Mouse (Mus musculus) gastrocnemius, postnatal 36 days (tissue): ENCODE measurements around the gene Rabep1. TPM values are rescaled to one million over a fixed set of nuclear protein-coding genes. Genes with fewer than 3 reads are reported as not detected.

ENCODE experiments used
- DNase-seq, 2 experiments: peaks; one replicate each; pipeline ENCODE4 v3.0.0; 2022
- intact Hi-C: fragments of 180-260 bp; cut with DNase I; formaldehyde crosslinking; loops from one replicate; pipeline ENCODE4 v1.15.1; 2025
- long read RNA-seq, 2 experiments: library from polyadenylated mRNA; stranded (forward); transcript quantifications; one replicate each; pipeline ENCODE4 v2.0.0; 2021
- total RNA-seq, 2 experiments: library from RNA; stranded (reverse); gene quantifications; 2 replicates each; pipeline ENCODE4 v1.2.3; 2021

The Rabep1 gene
- total RNA-seq: 10 to 100 TPM; 27.0 to 31.3 TPM
- long read RNA-seq, experiment 1, full-length matches to known transcripts: 1 of 11 reads
- long read RNA-seq, experiment 1, partial matches to known transcripts: 4 of 11 reads
- long read RNA-seq, experiment 1, other reads (novel, unspliced or antisense): 6 of 11 reads
- long read RNA-seq, experiment 2, full-length matches to known transcripts: 3 of 9 reads
- long read RNA-seq, experiment 2, partial matches to known transcripts: 3 of 9 reads
- long read RNA-seq, experiment 2, other reads (novel, unspliced or antisense): 3 of 9 reads

DNA sequence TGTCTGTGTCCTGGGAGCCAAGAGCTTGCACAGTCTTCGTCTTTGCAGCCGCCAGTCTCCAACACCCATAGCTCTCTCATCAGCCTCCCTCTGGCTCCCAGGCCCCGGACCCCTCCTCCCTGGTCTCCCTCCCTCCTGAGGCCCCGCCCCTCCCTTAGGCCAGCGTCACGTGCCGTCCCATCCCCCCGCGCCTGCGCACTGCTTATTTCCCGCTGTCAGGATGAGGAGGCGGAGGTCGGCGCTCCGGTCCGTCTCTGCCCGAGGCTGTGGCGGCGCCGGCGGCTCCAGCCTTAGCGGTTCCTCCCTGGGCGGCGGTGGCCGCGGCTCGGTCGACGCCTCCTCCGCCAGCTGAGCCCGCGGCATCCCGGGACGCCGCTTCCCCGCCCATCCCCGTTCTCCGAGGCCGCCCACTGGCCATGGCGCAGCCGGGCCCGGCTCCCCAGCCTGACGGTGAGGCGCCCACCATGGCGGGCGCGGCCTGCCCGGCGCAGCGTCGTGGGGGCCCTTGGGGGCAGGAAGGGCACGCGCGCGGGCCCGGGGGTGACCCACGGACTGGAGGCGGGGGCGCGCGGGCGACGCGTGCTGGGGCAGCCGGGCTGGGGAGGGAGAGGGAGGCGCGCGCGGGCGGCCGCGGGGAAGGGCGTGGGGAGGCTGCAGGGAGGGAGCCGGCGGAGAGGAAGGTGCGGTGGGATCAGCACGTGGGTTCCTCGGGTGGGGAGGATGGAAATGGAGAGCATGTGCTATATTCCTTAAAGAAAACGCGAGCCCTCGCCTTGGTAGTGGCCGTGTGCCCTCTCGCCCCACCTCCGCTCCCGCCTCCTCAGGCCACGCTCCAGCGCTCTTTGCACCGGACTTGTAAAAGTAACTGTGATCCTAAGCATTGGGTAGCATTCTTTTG is at the start of gene Rabep1:
TSS of gene Rabep1 (plus strand) at position 220 of the 898 bp plus-strand sequence.
- peak; percentile 90 to 96 for DNase-seq

DNA sequence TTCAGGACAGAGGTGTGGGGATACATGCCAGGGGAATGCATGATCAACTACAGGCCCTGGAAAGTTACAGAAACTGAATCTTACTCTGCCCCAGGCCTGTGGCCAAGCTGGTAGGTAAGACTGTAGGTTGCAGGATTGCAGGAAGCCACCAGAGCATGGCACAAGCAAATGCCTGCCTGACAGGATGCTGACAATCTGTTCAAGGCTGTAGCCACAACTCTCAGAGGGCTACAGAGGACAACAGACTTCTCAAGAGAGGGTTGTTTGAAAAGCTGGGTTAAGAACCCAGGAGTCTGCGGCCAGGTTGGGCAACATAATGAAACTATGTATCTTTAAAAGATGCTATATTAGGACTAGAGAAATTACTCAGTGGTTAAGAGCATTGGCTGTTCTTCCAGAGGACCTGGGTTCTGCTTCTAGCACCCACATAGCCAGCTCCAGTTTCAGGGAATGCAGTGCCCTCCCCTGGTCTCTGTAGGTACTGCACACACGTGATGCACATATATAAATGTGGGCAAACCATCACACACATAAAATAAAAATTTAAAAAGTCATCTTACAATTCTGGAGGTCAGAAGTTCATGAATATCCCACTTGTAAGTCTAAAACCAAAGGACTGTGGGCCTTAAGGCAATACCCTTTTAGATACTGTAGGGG is 42.2 kb upstream of the Rabep1 start:
- intact Hi-C loops: no loop called here
- DNase-seq: no peak

More for the DNA sequence above, at the start of gene Rabep1:
- intact Hi-C loops: no loop called here

DNA sequence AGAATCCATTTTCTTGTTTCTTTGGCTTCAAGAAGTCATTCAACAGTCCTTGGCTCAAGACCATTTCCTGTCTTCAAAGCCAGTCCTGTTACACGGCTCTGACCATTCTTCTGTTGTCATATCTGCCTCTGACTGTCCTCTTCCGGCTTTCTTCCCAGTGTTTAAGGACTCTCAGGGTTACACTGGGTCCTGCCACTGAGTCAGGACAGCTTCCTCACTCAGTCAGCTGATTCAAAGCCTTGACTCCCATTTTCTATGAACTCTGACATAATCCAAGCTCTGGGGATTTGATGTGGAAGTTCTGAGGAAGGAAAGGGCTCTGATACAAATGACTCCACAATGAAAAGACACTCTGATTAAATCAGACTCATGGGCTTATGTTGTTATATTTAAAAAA is 41.7 kb upstream of the Rabep1 start:
- intact Hi-C loops: no loop called here
- DNase-seq: no peak

DNA sequence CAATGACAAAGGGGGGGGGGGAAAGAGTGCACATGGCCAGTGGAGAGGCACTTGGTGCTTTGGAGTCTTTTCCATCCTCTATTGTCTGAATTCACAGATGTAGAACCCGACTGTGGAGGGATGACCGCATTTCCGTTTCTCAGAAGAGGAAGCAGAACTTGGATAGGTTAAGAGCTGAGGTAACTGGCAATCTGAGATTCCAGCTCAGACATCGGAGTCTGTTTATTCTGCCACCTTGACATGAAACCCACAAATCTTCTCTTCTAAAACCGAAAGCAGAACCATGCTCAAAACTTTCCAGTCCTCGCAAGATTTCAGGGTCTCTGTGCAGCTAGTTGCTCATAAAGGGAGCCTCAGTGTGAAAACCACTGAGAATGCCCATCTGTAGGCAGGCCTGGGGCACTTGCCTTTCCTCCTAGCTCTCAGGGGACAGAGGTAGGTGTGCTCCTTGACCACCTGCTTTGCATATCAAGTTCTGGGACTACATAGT is 40.8 kb upstream of the Rabep1 start:
- no peak for DNase-seq
- intact Hi-C loops: no loop called here

- no peak for DNase-seq
- intact Hi-C loops: no loop called here
Measured at GRCm38 (mm10) chr11:70804395-70804794, 40.2 kb upstream of the Rabep1 start.

GRCm38 (mm10) chr11:70805641-70806175 is 38.9 kb upstream of the Rabep1 start:
- no peak for DNase-seq
- intact Hi-C loops: no loop called here

- intact Hi-C loops: no loop called here
- no peak for DNase-seq
Measured at GRCm38 (mm10) chr11:70806697-70807096, 37.9 kb upstream of the Rabep1 start.

DNA sequence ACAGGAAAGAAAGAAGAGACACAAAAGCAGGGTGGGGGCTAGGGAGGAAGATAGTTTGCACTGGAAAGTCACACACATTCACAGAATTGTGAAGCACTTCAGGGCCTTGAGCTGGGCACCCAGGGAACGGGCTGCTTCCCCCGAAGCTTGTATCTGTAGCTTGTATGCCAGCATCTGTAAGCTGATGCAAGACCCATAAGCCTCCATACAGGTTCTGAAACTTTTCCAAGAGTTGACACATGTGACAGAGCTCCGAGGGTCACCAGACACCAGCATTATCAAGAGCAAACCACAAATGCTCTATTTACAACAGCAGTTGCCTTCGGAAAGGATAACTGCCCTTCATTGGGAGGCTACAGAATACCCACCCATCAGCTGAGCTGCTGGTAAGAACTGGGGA is 36.9 kb upstream of the Rabep1 start:
- intact Hi-C loops: no loop called here
- no peak for DNase-seq

- intact Hi-C loops: no loop called here
- no peak for DNase-seq
Measured at GRCm38 (mm10) chr11:70808101-70808500, 36.5 kb upstream of the Rabep1 start.

DNA sequence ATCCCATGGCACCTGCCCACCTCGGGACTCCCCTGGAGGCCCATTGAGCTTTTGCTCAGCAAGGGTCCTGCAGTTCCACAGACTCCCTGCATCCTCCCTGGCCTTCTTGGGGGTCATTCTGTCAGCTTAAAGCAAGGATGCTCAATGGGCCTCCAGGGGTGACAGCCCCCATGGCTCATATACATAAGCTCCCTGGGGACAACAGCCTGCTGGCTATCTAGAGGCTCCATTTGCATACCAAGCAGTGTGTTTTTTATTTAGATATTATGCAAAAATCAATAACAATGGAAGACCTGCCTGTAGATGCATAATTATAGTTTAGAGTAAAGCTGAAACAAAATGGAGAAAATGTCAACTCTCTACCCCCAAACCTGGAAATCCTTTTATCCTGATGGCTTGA is 35.6 kb upstream of the Rabep1 start:
- no peak for DNase-seq
- intact Hi-C loops: no loop called here

DNA sequence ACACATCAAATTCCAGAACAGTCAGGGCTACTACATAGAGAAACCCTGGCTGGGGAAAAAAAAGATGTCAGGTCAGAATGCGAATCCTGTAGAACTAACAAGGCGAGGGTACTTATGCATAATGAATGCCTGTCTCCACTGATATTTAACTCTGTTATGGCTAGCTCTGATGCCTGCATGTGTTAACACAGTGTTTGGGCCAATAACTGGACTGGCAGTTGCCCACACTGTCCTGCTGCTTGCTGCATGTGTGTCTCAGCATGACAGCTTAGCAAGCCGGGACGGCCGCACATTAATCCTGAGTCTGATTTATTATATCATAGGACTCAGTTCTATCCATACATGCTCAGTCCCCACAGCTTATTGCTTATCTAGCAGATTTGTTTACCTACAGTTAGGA is 33.5 kb upstream of the Rabep1 start:
- DNase-seq: no peak

DNA sequence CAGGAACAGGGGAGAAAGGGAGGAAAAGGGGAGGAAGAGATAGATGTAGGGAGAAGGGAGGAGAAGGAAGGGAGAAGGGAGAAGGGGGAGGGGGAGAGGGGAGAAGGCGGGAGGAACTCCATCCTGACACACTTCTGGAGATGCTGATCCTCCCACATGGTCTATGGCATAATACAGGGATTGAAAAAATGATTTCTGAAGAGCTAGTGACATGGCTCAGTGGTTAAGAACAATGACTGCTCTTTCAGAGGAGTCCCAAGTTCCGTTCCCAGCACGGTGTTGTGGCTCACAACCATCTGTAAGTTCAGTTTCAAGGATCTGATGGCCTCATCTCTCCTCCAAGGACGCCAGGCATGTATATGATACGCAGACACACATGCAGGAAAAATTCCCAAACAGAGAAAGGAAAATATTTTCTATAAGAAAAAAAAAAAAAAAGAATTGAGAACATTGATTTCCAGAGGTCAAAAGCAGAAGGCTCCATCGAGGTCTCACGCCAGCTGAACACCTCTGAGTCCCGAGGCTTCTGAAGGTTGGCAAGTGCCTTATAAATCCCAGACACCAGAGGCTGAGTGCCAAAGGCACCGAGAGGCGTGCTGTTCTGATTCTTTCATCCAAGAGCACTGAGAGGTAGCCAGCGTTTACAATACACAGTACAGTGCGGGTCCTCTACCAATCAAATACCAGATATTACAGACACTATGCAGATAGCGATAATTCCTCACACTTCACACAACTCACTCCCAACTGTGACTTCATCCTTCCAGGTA is 32.9 kb upstream of the Rabep1 start:
- DNase-seq: no peak
- intact Hi-C loops: no loop called here

More for the DNA sequence above, 33.5 kb upstream of the Rabep1 start:
- intact Hi-C loops: no loop called here

DNA sequence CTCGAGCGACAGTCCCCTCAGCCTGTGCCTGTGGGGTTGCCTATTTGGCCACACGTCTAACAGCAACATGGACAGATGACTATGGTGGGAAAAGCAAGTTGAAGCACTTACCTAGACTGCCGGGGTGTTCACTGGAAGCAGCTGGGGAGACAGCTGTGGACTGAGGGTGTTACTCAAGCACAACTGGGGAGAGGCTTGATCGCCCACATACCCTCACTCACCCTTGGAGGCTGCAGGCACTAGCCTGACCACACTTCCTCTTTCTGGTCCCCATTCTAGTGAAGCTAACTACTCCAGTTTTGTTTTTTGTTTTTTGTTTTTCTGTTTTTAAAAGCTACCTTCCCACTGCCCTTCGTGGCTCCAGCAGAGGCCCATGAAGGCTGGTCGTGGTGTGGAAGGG is 32.2 kb upstream of the Rabep1 start, which contains the start of gene Scimp:
TSS of gene Scimp (minus strand) at position 222 of the 400 bp plus-strand sequence.
- intact Hi-C loops: no loop called here
- no peak for DNase-seq

DNA sequence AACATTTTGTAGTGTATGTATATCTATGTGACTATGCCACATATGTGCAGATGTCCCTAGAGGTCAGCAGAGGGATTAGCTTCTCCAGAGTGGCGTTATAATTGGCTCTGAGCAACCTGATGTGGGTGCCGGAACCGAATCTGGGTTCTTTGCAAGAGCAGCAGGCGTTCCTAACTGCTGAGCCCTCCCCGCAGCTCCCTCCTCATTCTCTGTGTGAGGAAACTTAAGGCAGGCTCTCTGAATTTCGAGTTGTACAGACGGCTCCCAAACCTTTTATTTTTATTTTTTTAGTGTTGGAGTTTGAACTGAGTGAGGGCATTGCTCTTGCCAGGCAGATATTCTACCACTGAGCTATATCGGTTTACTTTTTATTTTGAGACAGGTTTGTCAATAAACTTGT is 29.5 kb upstream of the Rabep1 start:
- intact Hi-C loops: loop anchor here (2.0 kb wide), 1 partner anchor 38 kb away; no protein-coding TSS in a partner anchor
- DNase-seq: no peak

DNA sequence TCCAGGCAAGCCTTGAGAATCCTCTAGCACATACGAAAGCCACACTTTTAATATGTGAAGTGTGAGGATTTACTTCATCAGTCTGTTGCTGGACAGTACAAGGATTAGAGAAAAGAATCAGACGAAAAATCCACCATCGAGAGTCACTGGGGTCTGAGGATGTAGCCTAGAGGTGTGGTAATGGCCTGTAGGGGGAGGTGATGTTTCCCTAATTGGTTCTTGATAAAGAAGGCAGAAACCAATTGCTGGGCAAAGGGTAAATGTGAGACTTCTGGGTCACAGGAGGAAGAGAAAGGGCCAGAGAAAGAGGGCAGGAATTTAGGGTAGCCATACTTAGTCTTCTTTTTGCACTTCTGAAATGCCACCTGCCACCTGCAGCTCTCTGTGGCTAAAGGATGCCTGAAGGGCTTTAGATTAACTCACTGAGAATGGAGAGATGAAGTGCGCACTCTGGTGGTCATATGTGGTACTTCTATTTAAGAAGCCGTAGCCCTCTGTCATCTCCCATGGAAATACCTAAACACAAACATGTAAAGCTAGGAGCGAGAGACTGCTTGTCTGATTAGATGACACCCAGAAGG is 29.0 kb upstream of the Rabep1 start:
- intact Hi-C loops: loop anchor here (2.0 kb wide), 1 partner anchor 39 kb away; no protein-coding TSS in a partner anchor
- no peak for DNase-seq

- DNase-seq: no peak
- intact Hi-C loops: no loop called here
Measured at GRCm38 (mm10) chr11:70816770-70817169, 27.8 kb upstream of the Rabep1 start.

DNA sequence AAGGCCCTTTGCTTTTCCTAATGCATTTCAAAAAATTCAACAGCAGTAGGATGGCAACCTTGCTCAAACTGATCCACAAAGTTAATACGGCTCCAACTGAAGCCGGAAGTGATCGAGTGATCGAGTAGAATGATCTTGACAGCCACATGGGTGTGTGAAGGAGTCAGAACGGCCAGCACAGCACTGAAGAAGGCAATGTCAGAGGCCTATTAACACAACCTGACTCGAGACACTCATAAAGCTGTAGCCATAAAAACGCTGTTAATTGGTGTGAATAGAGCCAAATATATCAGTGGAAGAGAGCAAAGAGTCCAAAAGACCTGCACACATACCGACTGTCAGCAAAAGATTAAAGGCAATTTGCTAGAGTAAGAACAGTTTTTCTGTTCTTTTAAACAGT is 24.5 kb upstream of the Rabep1 start:
- intact Hi-C loops: no loop called here
- no peak for DNase-seq

DNA sequence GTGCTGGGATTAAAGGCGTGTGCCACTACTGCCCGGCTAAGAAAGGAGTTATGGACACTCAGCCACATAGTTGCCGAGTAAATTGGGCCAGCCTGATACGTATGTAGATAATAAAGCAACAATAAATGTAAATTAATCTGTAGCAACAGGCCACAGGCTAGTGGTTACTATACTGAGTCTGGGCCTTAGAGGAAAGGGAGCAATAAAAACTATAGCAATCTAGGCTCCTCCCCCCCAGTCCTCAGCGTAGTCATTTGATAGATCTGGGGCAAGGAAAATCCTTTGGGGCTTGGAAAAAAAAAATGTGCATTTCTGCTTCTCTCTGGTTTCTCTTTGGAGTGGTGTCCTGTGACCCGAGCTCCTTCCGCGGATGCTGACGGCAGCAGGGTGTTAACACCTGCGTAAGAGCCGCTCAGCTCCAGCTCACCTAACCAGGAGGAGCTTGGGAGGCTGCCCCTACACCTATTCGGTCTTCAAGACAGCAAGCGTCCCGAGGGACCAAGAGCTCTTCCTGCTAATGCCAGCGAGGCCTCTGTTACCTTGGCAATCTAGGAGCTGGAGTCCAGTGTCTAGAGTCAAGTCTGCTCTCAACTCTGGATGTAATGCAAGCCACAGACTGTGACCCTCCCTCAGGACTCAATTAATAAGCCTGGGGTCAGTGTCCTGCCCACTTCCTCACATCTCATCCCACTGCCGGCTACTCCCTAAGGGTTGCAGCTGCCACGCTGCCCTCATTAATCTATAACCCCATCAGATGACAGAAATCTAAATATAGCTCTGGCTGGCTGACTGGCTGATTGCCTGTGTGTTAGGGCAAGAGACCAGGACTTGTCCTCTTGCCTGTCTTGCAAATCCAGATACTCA is 22.6 kb upstream of the Rabep1 start:
- intact Hi-C loops: no loop called here
- peak; percentile 50 to 51 for DNase-seq

DNA sequence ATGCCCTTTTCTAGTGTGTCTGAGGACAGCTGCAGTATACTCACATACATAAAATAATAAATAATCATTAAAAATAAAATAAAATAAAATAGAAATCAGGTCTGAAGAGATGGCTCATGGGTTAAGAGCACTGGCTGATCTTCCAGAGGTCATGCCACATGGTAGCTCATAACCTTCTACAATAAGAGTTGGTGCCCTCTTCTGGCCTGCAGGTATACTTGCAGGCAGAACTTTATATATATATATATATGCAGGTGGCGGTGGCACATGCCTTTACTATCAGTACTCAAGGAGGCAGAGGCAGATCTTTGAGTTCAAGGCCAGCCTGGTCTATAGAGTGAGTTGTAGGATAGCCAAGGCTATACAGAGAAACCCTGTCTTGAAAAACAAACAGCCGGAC is 18.4 kb upstream of the Rabep1 start:
- no peak for DNase-seq
- intact Hi-C loops: no loop called here
